Mouse (Mus musculus) cortical plate, adult 2 months (tissue): ENCODE results near the gene Qpct.

Experiments used
- CTCF ChIP-seq: fragments of 200-500 bp; IDR thresholded peaks from 2 replicates; pipeline ENCODE4 v1.5.1; 2011; ENCODE audit warnings: mild to moderate bottlenecking, control low read depth, low read length; ENCODE audit not compliant: insufficient read depth; ENCODE audit errors: extremely low read depth
- POLR2A ChIP-seq: fragments of 200-500 bp; IDR thresholded peaks from 2 replicates; pipeline ENCODE4 v1.6.1; 2011; ENCODE audit warnings: mild to moderate bottlenecking, low read length, control low read depth; ENCODE audit not compliant: insufficient read depth; ENCODE audit errors: extremely low read depth

- TF ChIP-seq POLR2A: no peak
- no peak for TF ChIP-seq CTCF
Observed at GRCm38 (mm10) chr17:79020984-79021335, 30.7 kb upstream of the Qpct start.
